Mouse (Mus musculus) embryonic facial prominence, embryonic 11.5 days (tissue): Measurements from ENCODE around the gene Cd274. TPM values are rescaled to one million over a fixed set of nuclear protein-coding genes. Genes with fewer than 3 reads are reported as not detected.
"Not testable (repeated sequence)": the region's sequence is repeated elsewhere in the genome, so short reads cannot be mapped to it uniquely, and the experiment has no call there.

Source experiments
- ATAC-seq: fragments of 200-750 bp; cut with Nextera tagmentation; replicated peaks from 2 replicates; pipeline ENCODE4 v1.8.0; 2017; ENCODE audit warnings: low read depth; ENCODE audit not compliant: insufficient number of reproducible peaks, low FRiP score, low TSS enrichment
- DNase-seq: peaks from one replicate; pipeline ENCODE4 v3.0.0-alpha.2; 2015; ENCODE audit warnings: low spot score
- H3K27ac ChIP-seq: fragments of 300-500 bp; sonication (generic); replicated peaks from 2 replicates; pipeline ENCODE4 v1.5.1; 2014; ENCODE audit warnings: mild to moderate bottlenecking, low read depth, low read length, control low read depth
- H3K27me3 ChIP-seq: fragments of 300-500 bp; sonication (generic); 2 replicates; pipeline ENCODE4 v1.6.1; 2014; ENCODE audit warnings: mild to moderate bottlenecking, low read length, moderate library complexity, mixed read lengths; ENCODE audit not compliant: control insufficient read depth, insufficient read depth
- H3K36me3 ChIP-seq: fragments of 300-500 bp; sonication (generic); replicated peaks from 2 replicates; pipeline ENCODE4 v1.6.1; 2014; ENCODE audit warnings: low read depth, mild to moderate bottlenecking, low read length, moderate library complexity, mixed read lengths; ENCODE audit not compliant: control insufficient read depth, insufficient read depth
- H3K4me1 ChIP-seq: fragments of 300-500 bp; sonication (generic); 2 replicates; pipeline ENCODE4 v1.6.1; 2014; ENCODE audit warnings: low read length, mixed read lengths; ENCODE audit not compliant: control insufficient read depth, insufficient read depth
- H3K4me2 ChIP-seq: fragments of 300-500 bp; sonication (generic); 2 replicates; pipeline ENCODE4 v1.6.1; 2014; ENCODE audit warnings: low read depth, mild to moderate bottlenecking, control low read depth, low read length, moderate library complexity
- H3K4me3 ChIP-seq: fragments of 300-500 bp; sonication (generic); 2 replicates; pipeline ENCODE4 v1.5.1; 2014; ENCODE audit warnings: low read depth, low read length, control low read depth
- H3K9ac ChIP-seq: fragments of 300-500 bp; sonication (generic); replicated peaks from 2 replicates; pipeline ENCODE4 v1.6.1; 2014; ENCODE audit warnings: mild to moderate bottlenecking, control low read depth, low read length
- H3K9me3 ChIP-seq: fragments of 300-500 bp; sonication (generic); replicated peaks from 2 replicates; pipeline ENCODE4 v1.6.1; 2016; ENCODE audit warnings: mild to moderate bottlenecking, low read length, inconsistent platforms, mixed read lengths; ENCODE audit not compliant: control insufficient read depth
- WGBS: fragments of 180-500 bp; shearing (Covaris S2); extraction: QIAGEN DNeasy Blood & Tissue Kit; methylation state at CpG from one replicate; pipeline ENCODE4 v1.1.7; 2014; 5-methylcytosine and 5-hydroxymethylcytosine counted together
- polyA plus RNA-seq: library from polyadenylated mRNA; unstranded; fragments of >200 nt; fragmentation: Nextera tagmentation; extraction: Ambion mirVana; gene quantifications from 2 replicates; pipeline ENCODE4 v1.2.1, GENCODE M21; 2014

Cd274 gene
- polyA plus RNA-seq, 1 experiment from 2014 or later = 0.25 TPM

- Histone ChIP-seq H3K9me3 (no peaks in the 10 kb centered on the region), H3K27me3 (no peaks in the 10 kb centered on the region), H3K9ac (no peak overlapping the region), H3K27ac (no peak overlapping the region), H3K36me3 (no peaks in the 10 kb centered on the region), H3K4me3 (no peak overlapping the region), H3K4me1 (peaks cover 6% of the 10 kb centered on the region), H3K4me2 (no peak overlapping the region)
- DNase-seq (peak; percentile 19), ATAC-seq (no peak)
- 47% methylated on average over 2 of the region's 2 CpGs for WGBS
Observed at GRCm38 (mm10) chr19:29405388-29405787, 38.1 kb downstream of the Cd274 start.

- Histone ChIP-seq H3K36me3 (no peaks in the 10 kb centered on the region), H3K4me1 (peaks cover 6% of the 10 kb centered on the region), H3K9ac (no peak overlapping the region), H3K4me2 (peak overlapping the region; percentile 19; the same call in 1 of the 2 replicates), H3K27me3 (no peaks in the 10 kb centered on the region), H3K27ac (peak overlapping the region; percentile 22), H3K9me3 (no peaks in the 10 kb centered on the region), H3K4me3 (no peak overlapping the region)
- ATAC-seq (peak; percentile 62), DNase-seq (peak; percentile 60)
- 42% methylated on average over 18 of the region's 18 CpGs for WGBS
Observed at GRCm38 (mm10) chr19:29406042-29407017, 39.1 kb downstream of the Cd274 start.

GRCm38 (mm10) chr19:29410619-29411018 is 43.4 kb downstream of the Cd274 start, which contains the start of gene Pdcd1lg2:
TSS of gene Pdcd1lg2 (plus strand) at chr19:29410919.
- Histone ChIP-seq H3K27me3 (no peaks in the 10 kb centered on the region), H3K4me1 (peaks cover 6% of the 10 kb centered on the region), H3K27ac (no peak within 1 kb of the TSS), H3K9me3 (no peaks in the 10 kb centered on the region), H3K36me3 (no peaks in the 10 kb centered on the region), H3K9ac (no peak within 1 kb of the TSS), H3K4me3 (no peak within 1 kb of the TSS), H3K4me2 (no peak within 1 kb of the TSS)
- no peak for ATAC-seq
- whole genome bisulfite sequencing = 82% methylated on average over 4 of the region's 4 CpGs
- DNase-seq = no peak

DNA sequence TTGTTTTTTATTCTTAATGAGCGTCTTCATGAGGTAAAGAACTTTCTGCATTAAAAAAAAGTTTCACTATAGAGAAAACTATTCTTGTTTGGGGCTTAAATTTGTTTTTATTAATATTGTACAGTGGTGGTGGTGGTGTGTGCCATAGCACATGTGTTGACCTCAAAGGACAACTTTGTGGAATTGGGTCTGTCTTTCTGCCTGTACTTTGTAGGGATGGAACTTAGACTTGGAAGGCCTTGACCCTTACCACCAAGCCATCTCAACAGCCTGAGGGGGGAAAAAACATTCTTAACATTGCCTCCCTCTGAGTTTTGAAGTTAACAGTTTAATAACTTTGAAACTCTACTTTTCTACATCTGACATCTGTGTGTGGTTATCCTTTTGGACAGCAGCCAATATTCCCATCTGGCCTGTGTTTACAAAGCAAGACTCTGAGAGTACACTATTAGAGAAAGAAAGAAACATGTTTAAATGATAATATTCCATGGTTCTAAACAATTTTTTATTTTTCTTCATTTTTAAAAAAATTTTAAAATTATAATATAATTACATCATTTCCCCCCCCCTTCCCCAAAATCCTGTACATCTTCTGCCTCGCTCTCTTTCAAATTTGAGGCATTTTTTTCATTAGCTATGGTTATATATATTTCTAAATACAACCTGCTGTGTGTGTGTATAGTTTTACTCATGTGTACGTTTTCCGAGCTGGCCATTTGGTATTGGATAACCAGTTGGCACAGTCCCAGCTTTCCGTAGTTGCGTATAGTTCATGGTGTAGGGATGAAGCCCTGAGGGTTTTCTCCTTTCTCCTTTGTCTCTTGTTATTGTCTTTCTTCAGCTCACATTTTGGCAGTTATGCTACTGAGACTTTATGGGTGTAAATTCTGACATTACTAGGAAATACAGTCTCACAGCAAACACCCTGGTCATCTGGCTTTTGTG is 45.5 kb downstream of the Cd274 start:
- DNase-seq (peak; percentile 90), ATAC-seq (peak; percentile 86)
- Histone ChIP-seq H3K4me1 (no peaks in the 10 kb centered on the region), H3K9me3 (no peaks in the 10 kb centered on the region), H3K9ac (no peak overlapping the region), H3K4me2 (no peak overlapping the region), H3K36me3 (no peaks in the 10 kb centered on the region), H3K4me3 (no peak overlapping the region), H3K27me3 (no peaks in the 10 kb centered on the region), H3K27ac (peak overlapping the region; percentile 71)
- 44% methylated on average over 6 of the region's 6 CpGs for WGBS

GRCm38 (mm10) chr19:29414513-29414912 is 47.3 kb downstream of the Cd274 start:
- H3K4me2 ChIP-seq = no peak overlapping the region
- WGBS = 83% methylated on average over 3 of the region's 3 CpGs
- H3K36me3 ChIP-seq = no peaks in the 10 kb centered on the region
- no peak overlapping the region for H3K27ac ChIP-seq
- DNase-seq (no peak), ATAC-seq (no peak)
- H3K4me3 ChIP-seq = no peak overlapping the region
- H3K27me3 ChIP-seq = no peaks in the 10 kb centered on the region
- no peaks in the 10 kb centered on the region for H3K9me3 ChIP-seq
- no peaks in the 10 kb centered on the region for H3K4me1 ChIP-seq
- H3K9ac ChIP-seq = no peak overlapping the region

DNA sequence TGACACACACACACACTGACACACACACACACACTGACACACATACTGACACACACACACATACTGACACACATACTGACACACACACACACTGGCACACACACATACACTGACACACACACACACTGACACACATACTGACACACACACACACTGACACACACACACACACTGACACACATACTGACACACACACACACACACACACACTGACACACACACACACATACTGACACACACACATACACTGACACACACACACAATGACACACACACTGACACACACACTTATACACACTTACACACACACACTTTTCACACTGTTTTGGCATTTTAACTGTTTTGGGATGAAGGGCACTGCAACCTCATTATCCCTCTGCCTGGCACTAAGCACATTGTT is 47.7 kb downstream of the Cd274 start:
- not testable (repeated sequence) for H3K27me3 ChIP-seq, H3K4me2 ChIP-seq, H3K4me1 ChIP-seq, H3K36me3 ChIP-seq, H3K4me3 ChIP-seq, DNase-seq, H3K27ac ChIP-seq, H3K9me3 ChIP-seq, ATAC-seq, H3K9ac ChIP-seq

GRCm38 (mm10) chr19:29416393-29416902 is 49.2 kb downstream of the Cd274 start:
- DNase-seq = no peak
- 67% methylated on average over 3 of the region's 3 CpGs for WGBS
- H3K4me2 ChIP-seq = no peak overlapping the region
- no peaks in the 10 kb centered on the region for H3K4me1 ChIP-seq
- H3K27me3 ChIP-seq = no peaks in the 10 kb centered on the region
- no peak overlapping the region for H3K27ac ChIP-seq
- no peak overlapping the region for H3K9ac ChIP-seq
- H3K36me3 ChIP-seq = no peaks in the 10 kb centered on the region
- H3K9me3 ChIP-seq = no peaks in the 10 kb centered on the region
- no peak overlapping the region for H3K4me3 ChIP-seq
- ATAC-seq = no peak
